Mouse (Mus musculus) ES-Bruce4 (cell line): ENCODE data around the gene Col4a4. TPM values are rescaled to one million over a fixed set of nuclear protein-coding genes. Genes with fewer than 3 reads are reported as not detected.

ENCODE experiments used
- H3K27ac ChIP-seq: 2 replicates; pipeline ENCODE4 v1.5.1; 2012; ENCODE audit warnings: low read length, inconsistent platforms; ENCODE audit not compliant: insufficient read depth
- H3K27me3 ChIP-seq: 2 replicates; pipeline ENCODE4 v1.6.1; 2012; ENCODE audit warnings: mild to moderate bottlenecking, low read length, inconsistent platforms; ENCODE audit not compliant: control insufficient read depth, poor library complexity, insufficient read depth, severe bottlenecking
- H3K36me3 ChIP-seq: 2 replicates; pipeline ENCODE4 v1.6.1; 2012; ENCODE audit warnings: inconsistent platforms, mild to moderate bottlenecking, low read length, moderate library complexity; ENCODE audit not compliant: control insufficient read depth, poor library complexity, insufficient read depth, severe bottlenecking
- H3K4me1 ChIP-seq: one replicate; pipeline ENCODE4 v1.8.1; 2011; ENCODE audit warnings: low read length; ENCODE audit not compliant: control insufficient read depth, insufficient read depth
- H3K4me3 ChIP-seq: 2 replicates; pipeline ENCODE4 v1.5.1; 2011; ENCODE audit warnings: low read depth, mild to moderate bottlenecking, low read length
- H3K9ac ChIP-seq: 2 replicates; pipeline ENCODE4 v1.6.1; 2012; ENCODE audit warnings: low read depth, mild to moderate bottlenecking, inconsistent platforms; ENCODE audit not compliant: poor library complexity, severe bottlenecking
- H3K9me3 ChIP-seq: replicated peaks from 2 replicates; pipeline ENCODE4 v1.6.1; 2012; ENCODE audit warnings: mild to moderate bottlenecking, low read length, inconsistent platforms; ENCODE audit not compliant: control insufficient read depth, poor library complexity, insufficient read depth, severe bottlenecking
- CTCF ChIP-seq: IDR thresholded peaks from one replicate; pipeline ENCODE4 v1.8.1; 2011; ENCODE audit warnings: low read depth, low read length
- EP300 ChIP-seq: IDR thresholded peaks from 2 replicates; pipeline ENCODE4 v1.6.1; 2011; ENCODE audit warnings: low read depth, low read length; ENCODE audit not compliant: insufficient read depth
- POLR2A ChIP-seq: IDR thresholded peaks from one replicate; pipeline ENCODE4 v1.8.1; 2011; ENCODE audit warnings: low read length; ENCODE audit not compliant: insufficient read depth
- polyA plus RNA-seq: library from polyadenylated mRNA; stranded (reverse); fragments of >200 nt; gene quantifications from 2 replicates; pipeline ENCODE4 v1.2.4, GENCODE M21; 2011; ENCODE audit warnings: low read depth; ENCODE audit not compliant: missing spikeins, insufficient read depth, insufficient read length

Col4a4 gene
- polyA plus RNA-seq, 1 experiment, result 0.18 TPM

- TF ChIP-seq EP300 (no peak), CTCF (no peak), POLR2A (no peak)
- H3K9me3 ChIP-seq, result no peaks in the 10 kb centered on the region
- no peak overlapping the region for H3K4me3 ChIP-seq
- no peaks in the 10 kb centered on the region for H3K36me3 ChIP-seq
- H3K27me3 ChIP-seq, result no peaks in the 10 kb centered on the region
- H3K9ac ChIP-seq, result no peak overlapping the region
- H3K4me1 ChIP-seq, result no peaks in the 10 kb centered on the region
- no peak overlapping the region for H3K27ac ChIP-seq
These were observed 42.8 kb upstream of the Col4a4 start for GRCm38 (mm10) chr1:82629495-82629894.

DNA sequence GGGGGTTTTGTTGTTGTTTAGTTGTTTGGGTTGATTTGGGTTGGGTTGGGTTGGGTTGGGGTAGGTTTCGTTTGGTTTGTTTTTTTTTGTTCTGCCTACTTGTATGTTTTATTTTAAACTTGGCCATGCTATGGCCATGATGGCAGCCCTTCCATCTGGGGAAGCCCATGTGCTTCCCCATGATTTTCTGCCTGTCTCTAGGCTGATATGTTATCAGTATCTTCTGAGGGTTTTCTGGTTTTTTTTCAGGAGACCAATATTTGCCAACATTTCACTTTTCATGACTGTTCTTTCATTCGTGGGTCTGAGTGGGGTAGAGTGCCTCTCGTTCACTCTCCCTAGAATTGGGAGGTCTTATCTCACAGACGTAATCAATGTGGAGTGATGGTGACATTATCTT is 41.0 kb upstream of the Col4a4 start:
- Histone ChIP-seq H3K9me3 (no peaks in the 10 kb centered on the region), H3K4me3 (no peak overlapping the region), H3K36me3 (no peaks in the 10 kb centered on the region), H3K9ac (no peak overlapping the region), H3K27ac (no peak overlapping the region), H3K27me3 (no peaks in the 10 kb centered on the region), H3K4me1 (no peaks in the 10 kb centered on the region)
- TF ChIP-seq EP300, result no peak
- TF ChIP-seq CTCF, result no peak
- TF ChIP-seq POLR2A, result no peak

- Histone ChIP-seq H3K4me3 (no peak overlapping the region), H3K27ac (no peak overlapping the region), H3K9ac (no peak overlapping the region), H3K36me3 (no peaks in the 10 kb centered on the region), H3K4me1 (no peaks in the 10 kb centered on the region), H3K27me3 (no peaks in the 10 kb centered on the region), H3K9me3 (no peaks in the 10 kb centered on the region)
- TF ChIP-seq EP300 (no peak), CTCF (no peak), POLR2A (no peak)
These were observed 38.8 kb upstream of the Col4a4 start for GRCm38 (mm10) chr1:82625474-82625873.

GRCm38 (mm10) chr1:82624934-82625333 is 38.3 kb upstream of the Col4a4 start:
- Histone ChIP-seq H3K27me3 (no peaks in the 10 kb centered on the region), H3K4me3 (no peak overlapping the region), H3K9me3 (no peaks in the 10 kb centered on the region), H3K4me1 (no peaks in the 10 kb centered on the region), H3K27ac (no peak overlapping the region), H3K9ac (no peak overlapping the region), H3K36me3 (no peaks in the 10 kb centered on the region)
- TF ChIP-seq CTCF, result no peak
- TF ChIP-seq POLR2A, result no peak
- no peak for TF ChIP-seq EP300

- Histone ChIP-seq H3K27me3 (no peaks in the 10 kb centered on the region), H3K9me3 (no peaks in the 10 kb centered on the region), H3K27ac (no peak overlapping the region), H3K36me3 (no peaks in the 10 kb centered on the region), H3K4me1 (no peaks in the 10 kb centered on the region), H3K4me3 (no peak overlapping the region), H3K9ac (no peak overlapping the region)
- TF ChIP-seq POLR2A, result no peak
- no peak for TF ChIP-seq CTCF
- no peak for TF ChIP-seq EP300
These were observed 33.3 kb upstream of the Col4a4 start for GRCm38 (mm10) chr1:82619981-82620380.

- TF ChIP-seq CTCF (no peak), EP300 (no peak), POLR2A (no peak)
- H3K9me3 ChIP-seq, result no peaks in the 10 kb centered on the region
- H3K27ac ChIP-seq, result no peak overlapping the region
- no peaks in the 10 kb centered on the region for H3K36me3 ChIP-seq
- no peaks in the 10 kb centered on the region for H3K27me3 ChIP-seq
- H3K4me3 ChIP-seq, result no peak overlapping the region
- no peak overlapping the region for H3K9ac ChIP-seq
- H3K4me1 ChIP-seq, result no peaks in the 10 kb centered on the region
These were observed 31.9 kb upstream of the Col4a4 start for GRCm38 (mm10) chr1:82618592-82618991.
